Mouse (Mus musculus) ES-E14 (cell line): ENCODE data around the gene Smim12. TPM values are rescaled to one million over a fixed set of nuclear protein-coding genes. Genes with fewer than 3 reads are reported as not detected.
A peak's percentile ranks its signal among the peaks of the same experiment; 100 is the strongest.

Experiments used
- DNase-seq: peaks from one replicate; pipeline ENCODE4 v3.0.0-alpha.2; 2013; ENCODE audit warnings: low read depth, low spot score
- H3K27ac ChIP-seq: 2 replicates; pipeline ENCODE4 v1.5.1; 2012; ENCODE audit warnings: low read depth, mild to moderate bottlenecking, low read length, moderate library complexity, mixed read lengths; ENCODE audit not compliant: poor library complexity, insufficient read depth, severe bottlenecking
- H3K36me3 ChIP-seq: 2 replicates; pipeline ENCODE4 v1.6.1; 2012; ENCODE audit warnings: mild to moderate bottlenecking, low read length, moderate library complexity, mixed read lengths; ENCODE audit not compliant: control insufficient read depth, poor library complexity, insufficient read depth, severe bottlenecking
- H3K4me1 ChIP-seq, 2 experiments: fragments of 150-350 bp in 1 of 2; sonication (generic) in 1 of 2; 2 replicates each; pipeline ENCODE4 v1.6.1; 2012; ENCODE audit warnings: low read length in 2 of 2, mild to moderate bottlenecking in 1 of 2, mixed read lengths in 1 of 2; ENCODE audit not compliant: control insufficient read depth in 2 of 2, insufficient read depth in 2 of 2, poor library complexity in 1 of 2
- H3K4me3 ChIP-seq, 2 experiments: fragments of 150-350 bp in 1 of 2; sonication (generic) in 1 of 2; 2 replicates each; pipeline ENCODE4 v1.5.1; 2012; ENCODE audit warnings: low read length in 2 of 2, low read depth in 1 of 2, mild to moderate bottlenecking in 1 of 2, mixed read lengths in 1 of 2; ENCODE audit not compliant: insufficient read depth in 1 of 2, poor library complexity in 1 of 2, severe bottlenecking in 1 of 2
- H3K9ac ChIP-seq: 2 replicates; pipeline ENCODE4 v1.6.1; 2012; ENCODE audit warnings: low read depth, mild to moderate bottlenecking, low read length, mixed read lengths; ENCODE audit not compliant: poor library complexity, insufficient read depth, severe bottlenecking
- H3K9me3 ChIP-seq: fragments of 150-350 bp; sonication (generic); 2 replicates; pipeline ENCODE4 v1.6.1; 2012; ENCODE audit warnings: low read depth, mild to moderate bottlenecking, low read length; ENCODE audit not compliant: control insufficient read depth, insufficient read depth
- CHD2 ChIP-seq: IDR thresholded peaks from 2 replicates; pipeline ENCODE4 v1.6.1; 2014; ENCODE audit warnings: mild to moderate bottlenecking, low read depth, low read length, inconsistent platforms
- HCFC1 ChIP-seq: IDR thresholded peaks from 2 replicates; pipeline ENCODE4 v1.6.1; 2012; ENCODE audit warnings: low read length, inconsistent platforms, borderline replicate concordance; ENCODE audit not compliant: insufficient read depth
- MAFK ChIP-seq: IDR thresholded peaks from 2 replicates; pipeline ENCODE4 v1.6.1; 2014; ENCODE audit warnings: mild to moderate bottlenecking, low read depth, low read length, inconsistent platforms; ENCODE audit not compliant: insufficient read depth
- ZC3H11A ChIP-seq: IDR thresholded peaks from 2 replicates; pipeline ENCODE4 v1.6.1; 2012; ENCODE audit warnings: low read depth, mild to moderate bottlenecking, inconsistent platforms, low read length, borderline replicate concordance
- ZNF384 ChIP-seq: IDR thresholded peaks from 2 replicates; pipeline ENCODE4 v1.6.1; 2012; ENCODE audit warnings: low read depth, low read length, inconsistent platforms
- in situ Hi-C, 2 experiments: fragments of 600-800 bp; cut with MboI; formaldehyde crosslinking; loops; one replicate each; pipeline ENCODE4 v1.15.1; 2025; ENCODE audit warnings: low sequenced_read_pairs in 2 of 2, inconsistent platforms in 1 of 2; ENCODE audit not compliant: unreplicated experiment in 2 of 2
- total RNA-seq: library from RNA; depleted of rRNA; stranded (reverse); fragments of 300-350 nt; gene quantifications from 2 replicates; pipeline ENCODE4 v1.2.3, GENCODE M21; 2012

The Smim12 gene
- total RNA-seq, 1 experiment: 50.2 TPM

GRCm38 (mm10) chr4:127235742-127236487 lies 7.7 kb upstream of the Smim12 start:
- Histone ChIP-seq H3K27ac (peak overlapping the region; percentile 34; the same call in 1 of the 2 replicates), H3K9ac (peak overlapping the region; percentile 77), H3K4me3 (peak overlapping the region; percentile 77 to 80), H3K4me1 (peaks cover 3 to 14% of the 10 kb centered on the region in 2 experiments; a peak in 3 of 4 replicates), H3K9me3 (no peaks in the 10 kb centered on the region), H3K36me3 (no peaks in the 10 kb centered on the region; the same call in 1 of the 2 replicates)
- DNase-seq: peak; percentile 94
- in situ Hi-C loops: no loop called here
- TF ChIP-seq MAFK (no peak), ZC3H11A (no peak), CHD2 (no peak), HCFC1 (no peak), ZNF384 (no peak)

GRCm38 (mm10) chr4:127236631-127237030 lies 7.0 kb upstream of the Smim12 start:
- no peak for DNase-seq
- Histone ChIP-seq H3K36me3 (no peaks in the 10 kb centered on the region; the same call in 1 of the 2 replicates), H3K4me1 (peaks cover 3 to 14% of the 10 kb centered on the region in 2 experiments; a peak in 3 of 4 replicates), H3K4me3 (peak overlapping the region; percentile 77 to 80), H3K9me3 (no peaks in the 10 kb centered on the region), H3K9ac (peak overlapping the region; percentile 77), H3K27ac (no peak overlapping the region)
- in situ Hi-C loops: no loop called here
- TF ChIP-seq ZNF384 (no peak), CHD2 (no peak), HCFC1 (no peak), ZC3H11A (no peak), MAFK (no peak)

GRCm38 (mm10) chr4:127237271-127237670 lies 6.3 kb upstream of the Smim12 start:
- no peak overlapping the region for H3K27ac ChIP-seq
- no peak overlapping the region for H3K9ac ChIP-seq
- in situ Hi-C loops: no loop called here

DNA sequence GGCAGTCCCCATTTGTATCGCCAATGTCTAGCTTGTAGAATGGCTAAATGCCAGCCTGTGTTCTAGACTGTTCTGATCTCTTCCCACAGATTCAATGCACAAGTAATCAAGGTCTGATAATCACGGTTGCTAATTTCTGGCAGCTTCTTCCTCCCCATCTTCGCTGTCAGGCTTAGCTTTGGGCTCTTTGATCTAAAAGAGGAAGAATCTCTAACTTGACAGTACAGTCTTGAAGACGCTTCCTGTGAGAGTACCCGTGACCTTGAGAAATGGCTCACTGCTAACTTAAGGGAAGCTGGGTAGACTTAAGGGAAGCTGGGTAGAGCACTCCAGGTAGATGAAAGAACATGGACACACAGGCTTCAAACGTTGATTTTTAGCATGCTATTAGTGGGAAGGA lies 888 bp upstream of the Smim12 start:
- Histone ChIP-seq H3K4me3 (no peak overlapping the region), H3K9ac (0 out of 2 replicates have a peak overlapping the region, but pooled peaks have one; percentile 2), H3K27ac (no peak overlapping the region), H3K9me3 (no peaks in the 10 kb centered on the region), H3K4me1 (peaks cover 0 to 2% of the 10 kb centered on the region in 2 experiments; a peak in 2 of 4 replicates), H3K36me3 (peaks cover 8% of the 10 kb centered on the region; the same call in 1 of the 2 replicates)
- TF ChIP-seq MAFK (no peak), ZNF384 (no peak), CHD2 (no peak), ZC3H11A (no peak), HCFC1 (no peak)
- in situ Hi-C loops: loop anchor here in 1 of 2 experiments (10.0 kb wide), 2 partner anchors 88 to 178 kb away; partner anchors contain the start of gene Zmym1
- DNase-seq: no peak

More at GRCm38 (mm10) chr4:127237271-127237670, 6.3 kb upstream of the Smim12 start:
- no peak for DNase-seq
- Histone ChIP-seq H3K4me3 (peak overlapping the region in 1 of 2 experiments; percentile 80; a peak in 2 of 4 replicates), H3K36me3 (no peaks in the 10 kb centered on the region; the same call in 1 of the 2 replicates), H3K4me1 (peaks cover 3 to 14% of the 10 kb centered on the region in 2 experiments; a peak in 3 of 4 replicates), H3K9me3 (no peaks in the 10 kb centered on the region)
- no peak for TF ChIP-seq HCFC1
- TF ChIP-seq CHD2: no peak
- TF ChIP-seq ZC3H11A: no peak
- TF ChIP-seq ZNF384: no peak
- TF ChIP-seq MAFK: no peak
